Mouse (Mus musculus) kidney, postnatal 25 days (tissue): ENCODE data around the gene Arhgap6.

Experiments used
- DNase-seq, 2 experiments: peaks; one replicate each; pipeline ENCODE4 v3.0.0; 2021; ENCODE audit warnings: mixed read lengths in 2 of 2

The Arhgap6 gene

GRCm38 (mm10) chrX:168794974-168795858, at the start of gene Arhgap6:
Gene Arhgap6 (plus strand): TSS chrX:168795099.
- DNase-seq: peak; percentile 29 to 46

- DNase-seq: no peak
These were observed 47.9 kb upstream of the Arhgap6 start for GRCm38 (mm10) chrX:168747011-168747410.

- peak; percentile 2 to 38 for DNase-seq
These were observed 1.3 kb downstream of the Arhgap6 start for GRCm38 (mm10) chrX:168795859-168796848.

- no peak for DNase-seq
These were observed 9.8 kb downstream of the Arhgap6 start for GRCm38 (mm10) chrX:168804677-168805076.

- no peak for DNase-seq
These were observed 15.8 kb downstream of the Arhgap6 start for GRCm38 (mm10) chrX:168810513-168811265.

- DNase-seq: no peak
These were observed 24.0 kb downstream of the Arhgap6 start for GRCm38 (mm10) chrX:168818858-168819257.

- no peak for DNase-seq
These were observed 29.3 kb downstream of the Arhgap6 start for GRCm38 (mm10) chrX:168824166-168824565.

GRCm38 (mm10) chrX:168832343-168832742, 37.4 kb downstream of the Arhgap6 start:
- DNase-seq: peak in 1 of 2 experiments; percentile 4

- no peak for DNase-seq
These were observed 53.2 kb downstream of the Arhgap6 start for GRCm38 (mm10) chrX:168848062-168848461.

GRCm38 (mm10) chrX:168874688-168875087, 79.8 kb downstream of the Arhgap6 start:
- DNase-seq: no peak

- no peak for DNase-seq
These were observed 108.7 kb downstream of the Arhgap6 start for GRCm38 (mm10) chrX:168903557-168903956.

- no peak for DNase-seq
These were observed 109.2 kb downstream of the Arhgap6 start for GRCm38 (mm10) chrX:168904086-168904485.

- DNase-seq: no peak
These were observed 112.7 kb downstream of the Arhgap6 start for GRCm38 (mm10) chrX:168907586-168907985.

- DNase-seq: no peak
These were observed 118.6 kb downstream of the Arhgap6 start for GRCm38 (mm10) chrX:168913519-168913918.

- no peak for DNase-seq
These were observed 126.0 kb downstream of the Arhgap6 start for GRCm38 (mm10) chrX:168920942-168921341.

GRCm38 (mm10) chrX:168932420-168932819, 137.5 kb downstream of the Arhgap6 start:
- no peak for DNase-seq

GRCm38 (mm10) chrX:168935447-168935846, 140.5 kb downstream of the Arhgap6 start:
- peak in 1 of 2 experiments; percentile 32 for DNase-seq

- DNase-seq: peak in 1 of 2 experiments; percentile 66
These were observed 143.0 kb downstream of the Arhgap6 start for GRCm38 (mm10) chrX:168937941-168938340.

- no peak for DNase-seq
These were observed 146.8 kb downstream of the Arhgap6 start for GRCm38 (mm10) chrX:168941684-168942083.

GRCm38 (mm10) chrX:168943217-168943616, 148.3 kb downstream of the Arhgap6 start:
- DNase-seq: no peak

- DNase-seq: no peak
These were observed 180.5 kb downstream of the Arhgap6 start for GRCm38 (mm10) chrX:168975444-168975843.

GRCm38 (mm10) chrX:168977776-168978175, 182.9 kb downstream of the Arhgap6 start:
- DNase-seq: no peak
